Mouse (Mus musculus): ENCODE results near the gene Hoxd12.

Hoxd12 gene

DNA sequence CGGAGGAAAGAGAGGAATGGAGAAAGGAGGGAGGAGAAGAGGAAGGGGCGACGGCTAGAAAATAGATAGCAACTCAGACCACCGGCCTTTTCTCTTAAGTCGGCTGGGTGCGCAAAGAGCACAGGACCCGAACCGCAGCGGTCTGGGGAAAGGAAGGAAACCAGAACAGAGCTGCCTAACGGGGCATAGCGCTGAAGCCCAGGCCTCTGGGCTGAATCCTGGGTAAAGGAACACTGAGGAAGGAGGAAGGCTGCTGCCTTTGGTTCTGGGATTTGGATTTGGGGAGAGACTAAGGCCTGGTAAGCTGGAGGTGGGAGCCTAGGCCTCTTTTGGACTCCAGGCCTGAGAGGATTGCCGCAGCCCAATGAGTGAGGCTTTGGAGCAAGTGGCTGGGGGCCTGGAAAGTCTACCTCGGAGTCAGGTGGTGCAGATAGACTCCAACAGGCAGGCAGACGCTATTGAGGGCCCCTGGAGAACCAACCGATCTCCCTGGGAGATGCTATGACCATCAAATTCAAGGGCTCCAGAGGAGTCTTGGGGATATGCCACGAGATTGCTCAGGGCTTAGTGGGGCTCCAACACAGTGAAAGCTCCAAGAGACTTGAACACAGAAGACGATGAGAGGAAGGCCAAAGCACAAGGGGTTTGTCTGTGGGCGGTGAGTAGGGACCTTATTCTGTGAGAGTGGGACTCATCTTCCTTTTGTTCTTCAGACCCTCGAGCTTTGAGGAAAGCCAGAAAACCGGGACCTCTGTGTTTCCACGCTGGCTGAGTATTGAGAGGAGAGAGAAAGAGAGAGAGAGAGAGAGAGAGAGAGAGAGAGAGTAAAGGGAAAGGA lies 6.0 kb downstream of the Hoxd12 start:
- DNase-seq (ENCODE audit: extremely low read depth, low read depth, low spot score) = no peak

DNA sequence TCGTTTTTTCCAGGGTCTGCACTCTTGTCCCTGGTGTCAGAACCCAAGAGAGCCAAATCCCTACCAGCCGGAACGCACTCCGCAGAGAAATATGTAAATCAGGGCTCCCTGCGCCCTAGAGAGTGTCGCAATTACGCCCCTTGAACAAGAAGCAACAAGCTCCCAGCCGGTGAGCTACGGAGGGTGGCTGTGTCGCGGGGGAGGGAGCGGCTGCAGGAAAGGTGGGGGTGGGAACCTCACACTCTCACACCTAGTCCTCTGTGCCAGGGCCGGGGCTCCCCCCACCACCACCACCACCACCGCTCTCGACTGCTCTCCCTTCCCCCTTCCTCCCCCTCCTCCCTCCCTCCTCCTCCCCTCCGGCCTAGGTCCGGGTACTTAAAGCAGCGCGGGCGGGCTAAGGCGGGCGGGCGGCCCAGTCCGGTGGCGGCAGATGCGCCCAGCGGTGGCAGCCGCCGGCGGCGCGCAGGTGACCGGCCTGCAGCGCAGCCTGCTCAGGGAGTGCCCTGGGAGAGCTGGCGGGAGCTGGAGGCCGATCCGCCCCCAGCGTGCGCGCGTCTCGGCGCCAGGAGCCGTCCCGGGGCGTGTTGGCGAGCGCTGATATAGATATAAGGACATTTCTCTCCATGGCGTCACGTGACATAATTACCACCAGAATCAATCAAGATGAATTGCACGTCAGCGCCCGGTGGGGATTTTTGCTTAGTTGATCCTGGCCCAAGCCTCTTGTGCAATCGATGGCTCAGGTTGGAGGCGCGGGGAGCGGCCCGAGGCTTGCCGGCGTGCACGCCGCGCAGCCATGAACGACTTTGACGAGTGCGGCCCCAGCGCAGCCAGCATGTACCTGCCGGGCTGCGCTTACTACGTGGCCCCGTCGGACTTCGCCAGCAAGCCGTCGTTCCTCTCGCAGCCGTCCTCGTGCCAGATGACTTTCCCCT lies 7.0 kb downstream of the Hoxd12 start:
- DNase-seq (ENCODE audit: extremely low read depth, low read depth, low spot score) = no peak

DNA sequence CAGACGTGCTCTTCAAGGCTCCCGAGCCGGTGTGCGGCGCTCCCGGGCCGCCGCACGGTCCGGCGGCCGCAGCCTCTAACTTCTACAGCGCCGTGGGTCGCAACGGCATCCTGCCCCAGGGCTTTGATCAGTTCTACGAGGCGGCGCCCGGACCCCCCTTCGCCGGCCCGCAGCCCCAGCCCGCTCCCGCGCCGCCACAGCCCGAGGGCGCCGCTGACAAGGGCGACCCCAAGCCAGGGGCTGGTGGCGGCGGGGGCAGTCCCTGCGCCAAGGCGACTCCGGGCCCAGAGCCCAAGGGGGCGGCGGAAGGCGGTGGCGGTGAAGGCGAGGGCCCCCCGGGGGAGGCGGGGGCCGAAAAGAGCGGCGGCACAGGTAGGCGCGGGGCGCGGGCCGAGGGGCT lies 8.0 kb downstream of the Hoxd12 start:
- no peak for DNase-seq (ENCODE audit: extremely low read depth, low read depth, low spot score)

DNA sequence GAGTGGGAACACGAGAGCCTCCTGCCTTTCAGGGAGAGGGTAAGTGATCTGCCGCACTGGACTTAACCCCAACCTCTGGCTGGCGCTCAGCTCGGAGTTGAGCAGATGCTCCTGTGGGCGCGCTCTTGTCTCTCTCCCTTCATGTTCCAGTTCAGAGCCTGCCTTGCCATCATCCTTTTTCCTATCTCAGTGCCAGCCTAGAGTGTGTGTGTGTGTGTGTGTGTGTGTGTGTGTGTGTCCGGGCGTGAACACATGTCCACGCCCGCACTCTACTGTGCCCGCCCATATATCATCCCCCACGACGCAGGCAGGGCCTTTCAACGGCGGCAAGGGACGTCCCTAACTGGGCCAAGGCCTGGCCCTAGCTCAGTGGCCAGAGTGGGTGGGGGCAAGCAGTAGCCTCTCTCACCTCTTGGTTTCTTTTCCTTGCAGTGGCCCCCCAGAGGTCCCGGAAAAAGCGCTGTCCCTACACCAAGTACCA lies 8.7 kb downstream of the Hoxd12 start:
- no peak for DNase-seq (ENCODE audit: extremely low read depth, low read depth, low spot score)

DNA sequence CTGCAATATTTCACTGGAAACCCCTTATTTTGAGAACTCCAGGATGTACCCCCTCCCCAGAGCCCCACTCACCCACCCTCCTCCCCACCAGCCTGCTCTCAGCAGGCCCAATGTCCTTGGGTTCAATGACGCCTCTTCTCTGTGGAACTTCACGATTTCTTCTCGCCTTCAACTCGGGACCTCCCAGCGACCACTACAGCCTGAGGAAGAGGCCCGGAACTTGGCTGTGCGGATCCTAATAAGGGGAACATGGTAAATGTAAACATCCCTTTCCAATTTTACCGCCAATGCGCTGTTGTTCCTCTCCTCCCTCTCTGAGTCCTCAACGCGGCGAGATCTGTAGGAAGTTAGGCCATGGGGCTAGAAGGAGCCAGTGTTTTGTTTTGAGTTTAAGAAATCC lies 9.3 kb downstream of the Hoxd12 start:
- DNase-seq (ENCODE audit: extremely low read depth, low read depth, low spot score) = no peak

DNA sequence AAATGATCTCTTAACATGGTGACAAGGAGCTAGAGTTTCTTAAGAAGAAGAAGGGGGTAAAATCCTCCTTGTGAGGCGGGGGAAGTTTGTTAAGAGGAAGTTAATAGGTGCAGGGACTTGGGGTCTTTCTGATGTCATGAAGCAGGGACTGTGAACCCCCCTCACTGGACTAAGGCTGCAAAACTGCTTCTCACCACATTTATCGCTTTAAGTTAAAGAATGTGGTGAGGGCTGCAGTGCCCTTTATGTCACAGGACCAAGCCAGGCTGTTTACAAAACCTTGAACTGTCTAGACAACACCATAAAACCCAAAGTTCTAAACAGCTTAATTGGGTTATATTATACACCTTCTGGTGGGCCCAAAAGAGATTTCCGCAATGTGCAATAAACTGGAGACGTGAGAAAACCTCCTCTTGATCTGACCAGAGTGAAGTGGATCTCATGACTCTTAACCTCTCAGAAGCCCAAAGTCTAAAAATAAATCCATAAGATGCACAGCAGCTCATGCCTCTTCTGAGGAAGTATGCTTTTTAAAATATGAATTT lies 10.3 kb downstream of the Hoxd12 start:
- DNase-seq (ENCODE audit: extremely low read depth, low read depth, low spot score) = no peak

DNA sequence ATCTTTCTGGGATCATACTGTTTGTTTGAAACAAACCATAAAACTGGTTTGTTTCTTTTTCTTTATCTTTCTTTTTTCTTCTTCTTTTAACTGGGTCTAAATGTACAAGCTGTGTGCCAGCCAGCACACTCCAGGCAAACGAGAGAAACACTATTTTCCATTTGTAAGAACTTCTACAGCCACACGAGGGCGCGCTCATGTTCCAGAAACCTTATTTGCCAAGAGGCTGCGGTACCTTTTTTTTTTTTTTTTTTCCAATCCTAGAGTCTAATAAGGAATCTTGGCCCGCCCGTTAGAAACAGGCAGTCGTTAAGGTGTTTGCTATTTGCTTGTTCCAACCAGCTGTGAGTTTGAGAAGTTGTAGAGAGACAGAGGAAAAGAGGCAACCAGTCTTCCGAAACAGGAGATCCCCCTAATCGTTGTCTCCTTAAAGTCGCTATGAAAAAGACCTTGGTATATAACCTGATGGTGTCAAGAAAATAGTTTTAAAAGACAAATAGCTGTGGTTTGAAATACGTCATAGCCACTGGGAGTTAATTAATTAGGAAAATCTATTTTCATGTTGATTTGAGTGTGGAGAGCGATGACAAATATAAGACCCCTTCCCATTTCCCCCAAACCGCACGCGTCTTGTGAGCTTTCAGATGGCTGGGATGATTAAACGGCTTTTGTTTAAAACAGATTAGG lies 11.6 kb downstream of the Hoxd12 start:
- no peak for DNase-seq (ENCODE audit: extremely low read depth, low read depth, low spot score)

DNA sequence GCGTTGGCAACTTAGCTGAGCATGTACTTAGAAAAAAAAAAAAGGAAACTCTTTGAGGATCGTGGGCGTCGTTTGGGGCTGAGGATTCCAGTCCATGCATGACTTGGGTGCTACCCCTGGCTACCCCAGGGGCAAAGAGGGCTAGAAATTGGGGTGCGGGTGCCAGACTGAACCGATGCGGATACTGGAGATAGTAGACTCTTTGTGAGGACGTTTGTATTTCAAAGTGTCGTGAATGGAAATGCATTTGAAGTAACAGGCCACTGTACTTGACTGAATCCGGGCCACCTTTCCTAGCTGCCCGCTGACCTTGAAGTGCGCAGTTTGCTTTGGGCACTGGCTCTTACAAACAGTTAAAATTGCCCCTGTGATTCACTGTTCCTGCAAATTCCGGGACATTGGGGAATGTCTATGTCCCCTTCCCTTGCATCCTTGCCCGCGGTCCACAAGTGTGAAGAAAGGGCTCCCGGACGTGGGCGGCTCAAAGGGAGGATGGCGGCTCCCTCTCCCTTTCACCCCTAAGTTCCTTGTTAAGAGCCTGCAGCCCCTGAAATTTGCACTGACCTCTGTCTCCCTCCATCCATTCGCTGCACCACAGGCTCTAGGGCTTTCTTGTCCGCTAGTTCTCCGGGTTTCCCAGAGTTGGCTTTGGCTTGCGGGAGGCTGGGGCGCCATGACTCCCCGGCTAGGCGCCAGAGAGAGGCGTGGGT lies 12.3 kb downstream of the Hoxd12 start:
- DNase-seq (ENCODE audit: extremely low read depth, low read depth, low spot score) = no peak

DNA sequence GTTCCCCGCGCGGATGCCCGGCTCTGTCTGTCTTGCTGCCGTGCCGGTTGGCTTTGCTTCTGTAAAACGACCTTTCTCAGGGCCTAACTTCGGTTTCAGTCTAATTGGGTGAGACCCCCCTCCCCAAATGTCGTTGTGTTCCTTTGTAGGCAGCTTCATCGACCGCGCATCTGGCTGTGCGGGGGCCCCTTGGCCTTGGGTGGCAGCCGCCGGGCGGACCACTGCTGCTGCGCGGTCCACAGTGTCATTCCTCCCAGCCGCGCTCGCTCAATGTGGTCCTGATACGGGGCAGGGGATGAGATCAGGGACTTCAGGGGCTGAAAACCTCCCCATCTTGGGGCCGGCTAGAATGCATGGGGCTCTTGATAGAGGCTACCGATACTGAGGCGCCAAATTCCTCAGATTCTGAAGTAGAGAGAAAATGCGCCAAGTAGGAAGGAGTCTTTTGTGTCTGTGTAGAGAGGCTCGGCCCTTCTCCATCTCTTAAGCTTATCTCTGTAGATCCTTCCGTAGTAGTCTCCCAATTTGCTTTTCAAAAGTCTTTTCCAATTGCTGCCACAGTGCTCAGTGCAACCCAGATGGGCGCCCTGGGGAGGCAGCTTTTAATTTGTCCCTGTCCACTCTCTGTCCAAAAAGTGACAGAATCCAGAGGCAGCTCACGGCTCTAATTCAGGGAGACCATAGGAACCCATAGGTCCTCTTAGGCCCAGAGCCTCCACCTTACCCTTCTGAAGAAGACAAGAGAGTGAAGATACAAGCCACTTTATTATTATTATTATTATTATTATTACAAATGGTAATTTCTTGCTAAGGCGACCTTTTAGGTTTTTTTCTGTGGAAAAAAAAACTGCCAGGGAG lies 13.1 kb downstream of the Hoxd12 start:
- no peak for DNase-seq (ENCODE audit: extremely low read depth, low read depth, low spot score)

DNA sequence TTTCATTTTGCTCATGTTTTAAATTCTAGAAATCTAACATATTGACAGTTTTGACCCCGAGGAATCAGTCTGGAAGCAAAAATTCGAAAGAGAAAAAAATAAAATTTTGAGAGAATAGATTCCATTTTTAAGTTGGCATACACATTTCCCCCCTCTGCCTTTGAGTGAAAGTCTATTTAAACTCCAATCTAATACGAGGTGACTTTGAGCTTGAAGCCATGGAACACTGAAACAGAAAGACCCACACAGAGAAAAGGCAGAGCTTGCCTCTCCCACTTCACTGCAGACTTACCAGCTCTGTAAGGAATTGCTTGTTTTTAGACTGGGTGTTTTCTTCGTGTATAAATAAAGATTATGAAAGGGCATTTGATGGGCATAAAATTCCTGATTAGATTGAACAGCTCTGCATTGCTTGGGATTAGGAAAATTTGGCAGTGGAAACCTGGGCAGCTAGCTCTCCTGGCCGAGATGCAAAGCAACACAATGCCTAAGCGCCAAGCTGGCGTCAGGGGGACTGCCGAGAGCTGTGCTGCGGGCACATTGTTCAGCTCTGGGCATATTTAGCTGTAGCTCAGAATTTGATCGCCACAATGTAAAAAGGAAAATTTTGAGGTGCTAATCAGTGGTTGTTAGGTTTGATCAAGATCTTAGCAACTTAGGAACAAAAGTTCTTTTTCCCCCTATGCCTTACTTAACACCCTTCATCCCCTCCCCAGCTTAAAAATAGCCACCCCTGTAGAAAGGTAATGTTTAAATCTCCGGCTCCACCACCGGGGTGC lies 14.2 kb downstream of the Hoxd12 start:
- no peak for DNase-seq (ENCODE audit: extremely low read depth, low read depth, low spot score)

DNA sequence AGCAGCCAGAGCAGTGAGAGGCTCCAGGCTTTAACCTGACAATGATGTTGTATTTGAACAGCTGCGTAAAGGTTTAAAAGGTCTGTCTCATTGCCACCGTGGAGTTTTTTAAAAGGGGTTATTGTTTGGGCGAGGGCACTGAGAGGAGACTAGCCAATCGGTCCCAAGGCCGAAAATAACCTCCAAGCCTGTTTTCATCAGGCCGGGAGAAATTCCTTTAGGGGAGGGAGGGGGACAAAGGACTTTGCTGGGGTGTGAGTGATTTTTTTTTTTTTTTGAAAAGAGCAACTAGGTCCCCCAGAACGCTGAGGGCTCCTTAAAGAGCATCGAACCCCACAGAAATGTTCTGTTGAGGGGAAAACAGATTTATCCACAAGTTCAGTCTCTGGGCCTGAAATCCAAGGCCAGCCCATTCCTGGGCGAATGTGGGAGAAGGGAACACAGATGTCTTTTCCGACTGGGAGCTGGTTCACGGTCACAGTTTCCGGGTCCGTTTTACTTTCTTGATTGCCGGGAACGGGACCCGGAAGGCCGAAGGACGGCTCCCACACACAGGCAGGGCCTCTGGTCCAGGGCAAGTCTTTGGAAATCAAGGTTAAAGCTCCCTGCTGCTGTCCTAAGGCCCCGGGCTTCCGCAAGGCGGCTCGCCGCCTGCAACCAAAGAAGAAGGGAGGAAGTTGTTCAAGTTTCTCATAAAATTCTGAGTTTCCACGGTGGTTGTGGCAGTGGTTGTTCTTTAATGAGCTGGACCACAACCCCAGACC lies 14.9 kb downstream of the Hoxd12 start:
- no peak for DNase-seq (ENCODE audit: extremely low read depth, low read depth, low spot score)

DNA sequence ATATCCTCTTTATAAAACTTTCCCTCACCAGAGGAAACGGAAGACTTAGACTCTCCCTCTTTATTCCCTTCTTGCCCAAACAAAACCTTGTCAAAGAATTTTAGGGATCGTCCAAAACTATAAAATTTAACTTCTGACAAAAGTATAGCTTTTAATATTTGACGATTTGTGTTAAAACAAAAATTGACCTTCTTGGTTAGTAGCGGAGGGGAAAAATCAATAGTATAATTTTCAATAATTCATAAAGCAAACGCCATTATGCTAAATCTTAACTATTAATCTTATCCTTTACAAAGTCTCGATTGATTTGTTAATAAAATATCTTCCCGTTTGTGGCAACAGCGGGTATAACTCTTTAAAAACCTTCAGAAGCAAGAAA lies 15.5 kb downstream of the Hoxd12 start:
- DNase-seq (ENCODE audit: extremely low read depth, low read depth, low spot score) = no peak

DNA sequence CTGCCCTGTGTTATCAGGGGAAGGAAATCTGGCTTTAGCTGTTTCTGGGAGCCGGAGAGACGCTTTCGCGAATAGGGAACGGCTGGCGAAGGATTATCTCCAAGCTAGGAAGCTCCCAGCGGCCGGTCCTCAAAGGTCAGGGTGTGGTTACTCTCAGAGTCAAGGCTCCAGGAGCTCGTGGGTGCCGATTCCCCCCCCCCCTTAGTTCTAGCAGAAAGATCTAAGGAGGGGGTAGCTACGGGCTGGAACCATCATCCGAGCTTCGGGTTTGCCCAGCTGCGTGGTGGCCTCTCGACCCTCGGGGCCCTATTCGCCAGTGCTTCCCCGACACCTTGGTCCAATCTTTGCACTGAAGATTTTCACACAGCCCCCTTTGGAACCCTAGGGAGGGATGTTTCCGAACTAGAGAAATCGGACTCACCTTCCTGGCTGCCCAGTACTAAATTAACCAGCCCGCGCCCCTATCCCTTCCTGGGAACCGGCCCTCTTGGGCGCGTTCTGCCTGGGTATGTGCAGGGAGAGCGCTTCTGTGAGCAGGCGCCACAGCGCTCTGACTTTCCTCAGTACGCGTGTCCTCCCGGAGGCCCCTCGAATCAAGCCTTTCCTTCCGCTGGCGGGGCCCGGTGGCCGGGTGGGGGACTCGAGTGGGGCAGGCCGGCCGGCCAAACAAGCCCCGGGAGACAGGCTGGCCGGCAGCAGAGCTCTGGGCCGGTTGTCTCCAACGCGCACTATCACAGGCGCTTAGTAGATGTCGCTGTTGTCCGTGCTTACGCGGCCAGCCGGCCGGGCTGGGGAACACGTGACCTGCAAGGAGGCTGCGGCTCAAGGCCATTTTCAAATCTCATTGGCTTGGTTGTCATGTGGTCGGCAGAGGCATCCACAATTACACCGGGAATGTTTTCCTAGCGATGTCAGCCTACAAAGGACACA lies 16.5 kb downstream of the Hoxd12 start, which contains the start of gene Hoxd10:
Hoxd10 (plus strand) TSS at position 903 of the 930 bp plus-strand sequence.
- DNase-seq (ENCODE audit: extremely low read depth, low read depth, low spot score) = no peak

DNA sequence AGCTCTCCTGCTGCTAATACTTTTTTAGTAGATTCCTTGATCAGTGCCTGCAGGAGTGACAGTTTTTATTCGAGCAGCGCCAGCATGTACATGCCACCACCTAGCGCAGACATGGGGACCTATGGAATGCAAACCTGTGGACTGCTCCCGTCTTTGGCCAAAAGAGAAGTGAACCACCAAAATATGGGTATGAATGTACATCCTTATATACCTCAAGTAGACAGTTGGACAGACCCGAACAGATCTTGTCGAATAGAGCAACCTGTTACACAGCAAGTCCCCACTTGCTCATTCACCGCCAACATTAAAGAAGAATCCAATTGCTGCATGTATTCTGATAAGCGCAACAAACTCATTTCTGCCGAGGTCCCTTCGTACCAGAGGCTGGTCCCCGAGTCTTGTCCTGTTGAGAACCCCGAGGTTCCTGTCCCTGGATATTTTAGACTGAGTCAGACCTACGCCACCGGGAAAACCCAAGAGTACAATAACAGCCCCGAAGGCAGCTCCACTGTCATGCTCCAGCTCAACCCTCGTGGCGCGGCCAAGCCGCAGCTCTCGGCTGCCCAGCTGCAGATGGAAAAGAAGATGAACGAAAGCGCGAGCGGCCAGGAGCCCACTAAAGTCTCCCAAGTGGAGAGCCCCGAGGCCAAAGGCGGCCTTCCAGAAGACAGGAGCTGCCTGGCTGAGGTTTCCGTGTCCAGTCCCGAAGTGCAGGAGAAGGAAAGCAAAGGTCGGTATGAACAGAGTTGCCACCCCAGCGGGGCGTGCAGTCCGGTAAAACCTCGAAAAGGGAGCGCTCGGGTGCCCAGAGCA lies 17.4 kb downstream of the Hoxd12 start:
- DNase-seq (ENCODE audit: extremely low read depth, low read depth, low spot score) = no peak

DNA sequence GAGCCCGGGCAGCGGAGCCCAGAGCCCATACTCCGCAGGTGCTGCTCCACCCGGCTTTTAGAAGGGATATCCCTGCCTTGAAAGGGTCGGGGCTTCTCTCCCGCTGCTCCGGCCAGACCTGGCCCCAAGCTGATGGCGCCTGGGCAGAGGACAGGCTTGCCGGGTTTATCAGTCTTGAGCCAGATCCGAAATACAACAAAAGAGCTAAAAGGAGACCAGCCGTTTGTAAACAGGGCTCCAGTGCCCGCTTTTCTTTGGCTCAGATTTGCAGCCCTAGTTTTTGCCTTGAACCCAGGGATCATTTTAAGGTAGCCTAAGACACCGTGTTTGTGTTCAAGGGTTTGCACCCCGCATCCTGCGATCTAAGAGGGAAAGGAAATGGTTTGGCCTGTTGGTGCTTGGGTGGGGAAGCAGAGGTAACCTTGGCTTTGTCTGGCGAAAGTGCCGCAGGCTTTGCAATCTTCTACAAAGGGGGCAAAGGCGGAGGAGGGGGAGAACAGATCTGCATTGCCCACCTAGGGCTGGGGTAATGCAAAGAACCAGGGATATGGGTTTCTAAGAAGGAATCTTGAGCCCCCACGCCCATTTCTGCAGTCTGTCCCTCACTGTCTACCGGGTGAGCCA lies 18.1 kb downstream of the Hoxd12 start:
- DNase-seq (ENCODE audit: extremely low read depth, low read depth, low spot score) = no peak

DNA sequence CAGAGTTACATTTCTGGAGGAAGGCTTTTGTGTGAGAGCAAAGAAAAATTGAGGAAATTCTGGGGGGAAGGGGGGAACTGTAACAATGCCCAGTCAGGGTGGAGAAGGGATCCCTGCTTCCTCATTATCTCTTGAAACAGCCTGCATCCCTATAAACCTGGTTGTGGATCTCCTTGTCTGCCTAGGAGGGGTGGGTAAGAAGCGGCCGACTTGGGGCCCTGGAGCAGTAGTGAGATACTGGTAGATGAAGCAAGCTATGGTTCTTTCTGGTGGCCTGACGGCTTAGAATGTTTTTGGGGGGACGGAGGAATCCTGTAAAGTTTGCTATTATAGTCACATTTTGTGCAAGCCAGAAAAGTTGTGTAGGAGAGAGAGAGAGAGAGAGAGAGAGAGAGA lies 18.6 kb downstream of the Hoxd12 start:
- DNase-seq (ENCODE audit: extremely low read depth, low read depth, low spot score) = no peak
